Mouse (Mus musculus): ENCODE results near the gene Usp34. TPM values are rescaled to one million over a fixed set of nuclear protein-coding genes. Genes with fewer than 3 reads are reported as not detected.
A peak's percentile ranks its signal among the peaks of the same experiment; 100 is the strongest.
"Not testable (repeated sequence)": the region's sequence is repeated elsewhere in the genome, so short reads cannot be mapped to it uniquely, and the experiment has no call there.

Usp34 gene
- polyA plus RNA-seq, 1 experiment from 2014 or later = 40.4 TPM

- 96% methylated on average over 4 of the region's 4 CpGs for WGBS
- no peak overlapping the region for H3K27ac ChIP-seq (replicated peaks; ENCODE audit: low read depth, low read length)
- no peak overlapping the region for H3K9ac ChIP-seq (replicated peaks; ENCODE audit: low read length)
- ATAC-seq (replicated peaks; ENCODE audit: insufficient number of reproducible peaks, low FRiP score, low TSS enrichment, low read depth) (no peak), DNase-seq (ENCODE audit: low spot score) (no peak)
- no peak overlapping the region for H3K4me2 ChIP-seq (ENCODE audit: low read depth, low read length)
- H3K9me3 ChIP-seq (replicated peaks; ENCODE audit: control insufficient read depth, low read length) = no peaks in the 10 kb centered on the region
- H3K36me3 ChIP-seq (replicated peaks; ENCODE audit: control insufficient read depth, insufficient read depth, low read depth, low read length) = peaks cover 16% of the 10 kb centered on the region
- no peaks in the 10 kb centered on the region for H3K27me3 ChIP-seq (ENCODE audit: control insufficient read depth, insufficient read depth, low read length)
- H3K4me1 ChIP-seq (ENCODE audit: control insufficient read depth, insufficient read depth, low read length) = no peaks in the 10 kb centered on the region
- H3K4me3 ChIP-seq (ENCODE audit: low read depth, low read length) = no peak overlapping the region
These were observed 22.2 kb upstream of the Usp34 start for GRCm38 (mm10) chr11:23284469-23284868.

GRCm38 (mm10) chr11:23288866-23289265 is 17.8 kb upstream of the Usp34 start:
- H3K27ac ChIP-seq (replicated peaks; ENCODE audit: low read depth, low read length); DNase-seq (ENCODE audit: low spot score); H3K4me2 ChIP-seq (ENCODE audit: low read depth, low read length); H3K9me3 ChIP-seq (replicated peaks; ENCODE audit: control insufficient read depth, low read length); H3K4me1 ChIP-seq (ENCODE audit: control insufficient read depth, insufficient read depth, low read length); H3K4me3 ChIP-seq (ENCODE audit: low read depth, low read length); ATAC-seq (replicated peaks; ENCODE audit: insufficient number of reproducible peaks, low FRiP score, low TSS enrichment, low read depth); H3K27me3 ChIP-seq (ENCODE audit: control insufficient read depth, insufficient read depth, low read length); H3K9ac ChIP-seq (replicated peaks; ENCODE audit: low read length): not testable (repeated sequence)
- peaks cover 19% of the 10 kb centered on the region for H3K36me3 ChIP-seq (replicated peaks; ENCODE audit: control insufficient read depth, insufficient read depth, low read depth, low read length)
- 89% methylated on average over 4 of the region's 4 CpGs for WGBS

GRCm38 (mm10) chr11:23297379-23297778 is 9.3 kb upstream of the Usp34 start:
- no peaks in the 10 kb centered on the region for H3K9me3 ChIP-seq (replicated peaks; ENCODE audit: control insufficient read depth, low read length)
- peaks cover 16% of the 10 kb centered on the region for H3K36me3 ChIP-seq (replicated peaks; ENCODE audit: control insufficient read depth, insufficient read depth, low read depth, low read length)
- no peak overlapping the region for H3K27ac ChIP-seq (replicated peaks; ENCODE audit: low read depth, low read length)
- 96% methylated on average over 2 of the region's 2 CpGs for WGBS
- H3K9ac ChIP-seq (replicated peaks; ENCODE audit: low read length) = no peak overlapping the region
- H3K4me1 ChIP-seq (ENCODE audit: control insufficient read depth, insufficient read depth, low read length) = no peaks in the 10 kb centered on the region
- no peak overlapping the region for H3K4me3 ChIP-seq (ENCODE audit: low read depth, low read length)
- ATAC-seq (replicated peaks; ENCODE audit: insufficient number of reproducible peaks, low FRiP score, low TSS enrichment, low read depth) (no peak), DNase-seq (ENCODE audit: low spot score) (no peak)
- no peaks in the 10 kb centered on the region for H3K27me3 ChIP-seq (ENCODE audit: control insufficient read depth, insufficient read depth, low read length)
- H3K4me2 ChIP-seq (ENCODE audit: low read depth, low read length) = no peak overlapping the region

GRCm38 (mm10) chr11:23298301-23298700 is 8.4 kb upstream of the Usp34 start:
- H3K27ac ChIP-seq (replicated peaks; ENCODE audit: low read depth, low read length) = no peak overlapping the region
- H3K4me3 ChIP-seq (ENCODE audit: low read depth, low read length) = no peak overlapping the region
- no peaks in the 10 kb centered on the region for H3K9me3 ChIP-seq (replicated peaks; ENCODE audit: control insufficient read depth, low read length)
- DNase-seq (ENCODE audit: low spot score) = no peak
- H3K36me3 ChIP-seq (replicated peaks; ENCODE audit: control insufficient read depth, insufficient read depth, low read depth, low read length) = peaks cover 12% of the 10 kb centered on the region
- ATAC-seq (replicated peaks; ENCODE audit: insufficient number of reproducible peaks, low FRiP score, low TSS enrichment, low read depth) = no peak
- 90% methylated on average over 2 of the region's 2 CpGs for WGBS
- no peak overlapping the region for H3K9ac ChIP-seq (replicated peaks; ENCODE audit: low read length)
- H3K27me3 ChIP-seq (ENCODE audit: control insufficient read depth, insufficient read depth, low read length) = no peaks in the 10 kb centered on the region
- no peak overlapping the region for H3K4me2 ChIP-seq (ENCODE audit: low read depth, low read length)
- no peaks in the 10 kb centered on the region for H3K4me1 ChIP-seq (ENCODE audit: control insufficient read depth, insufficient read depth, low read length)

- Histone ChIP-seq H3K27ac (replicated peaks; ENCODE audit: low read depth, low read length) (no peak overlapping the region), H3K27me3 (ENCODE audit: control insufficient read depth, insufficient read depth, low read length) (no peaks in the 10 kb centered on the region), H3K36me3 (replicated peaks; ENCODE audit: control insufficient read depth, insufficient read depth, low read depth, low read length) (peaks cover 3% of the 10 kb centered on the region), H3K4me3 (ENCODE audit: low read depth, low read length) (no peak overlapping the region), H3K9ac (replicated peaks; ENCODE audit: low read length) (no peak overlapping the region), H3K4me1 (ENCODE audit: control insufficient read depth, insufficient read depth, low read length) (no peaks in the 10 kb centered on the region), H3K9me3 (replicated peaks; ENCODE audit: control insufficient read depth, low read length) (no peaks in the 10 kb centered on the region), H3K4me2 (ENCODE audit: low read depth, low read length) (no peak overlapping the region)
- WGBS = 100% methylated on average over 1 of the region's 1 CpGs
- ATAC-seq (replicated peaks; ENCODE audit: insufficient number of reproducible peaks, low FRiP score, low TSS enrichment, low read depth) (no peak; the same call in 1 of the 2 replicates), DNase-seq (ENCODE audit: low spot score) (no peak)
These were observed 6.8 kb upstream of the Usp34 start for GRCm38 (mm10) chr11:23299910-23300309.

GRCm38 (mm10) chr11:23303126-23303525 is 3.6 kb upstream of the Usp34 start:
- H3K4me3 ChIP-seq (ENCODE audit: low read depth, low read length) = no peak overlapping the region
- H3K36me3 ChIP-seq (replicated peaks; ENCODE audit: control insufficient read depth, insufficient read depth, low read depth, low read length) = no peaks in the 10 kb centered on the region
- no peaks in the 10 kb centered on the region for H3K27me3 ChIP-seq (ENCODE audit: control insufficient read depth, insufficient read depth, low read length)
- H3K9me3 ChIP-seq (replicated peaks; ENCODE audit: control insufficient read depth, low read length) = no peaks in the 10 kb centered on the region
- H3K4me2 ChIP-seq (ENCODE audit: low read depth, low read length) = no peak overlapping the region
- H3K9ac ChIP-seq (replicated peaks; ENCODE audit: low read length) = no peak overlapping the region
- ATAC-seq (replicated peaks; ENCODE audit: insufficient number of reproducible peaks, low FRiP score, low TSS enrichment, low read depth) = no peak
- H3K4me1 ChIP-seq (ENCODE audit: control insufficient read depth, insufficient read depth, low read length) = no peaks in the 10 kb centered on the region
- DNase-seq (ENCODE audit: low spot score) = no peak
- H3K27ac ChIP-seq (replicated peaks; ENCODE audit: low read depth, low read length) = no peak overlapping the region
- WGBS = 80% methylated on average over 1 of the region's 1 CpGs

GRCm38 (mm10) chr11:23305101-23305672 is 1.5 kb upstream of the Usp34 start:
- peak overlapping the region; percentile 38 for H3K4me2 ChIP-seq (ENCODE audit: low read depth, low read length)
- peak overlapping the region; percentile 99; the same call in 1 of the 2 replicates for H3K27ac ChIP-seq (replicated peaks; ENCODE audit: low read depth, low read length)
- DNase-seq (ENCODE audit: low spot score); H3K27me3 ChIP-seq (ENCODE audit: control insufficient read depth, insufficient read depth, low read length); H3K4me1 ChIP-seq (ENCODE audit: control insufficient read depth, insufficient read depth, low read length); H3K9me3 ChIP-seq (replicated peaks; ENCODE audit: control insufficient read depth, low read length); H3K36me3 ChIP-seq (replicated peaks; ENCODE audit: control insufficient read depth, insufficient read depth, low read depth, low read length); ATAC-seq (replicated peaks; ENCODE audit: insufficient number of reproducible peaks, low FRiP score, low TSS enrichment, low read depth): not testable (repeated sequence)
- WGBS = 35% methylated on average over 10 of the region's 10 CpGs
- peak overlapping the region; percentile 91 for H3K4me3 ChIP-seq (ENCODE audit: low read depth, low read length)
- peak overlapping the region; percentile 96; the same call in 1 of the 2 replicates for H3K9ac ChIP-seq (replicated peaks; ENCODE audit: low read length)

- H3K9me3 ChIP-seq (replicated peaks; ENCODE audit: control insufficient read depth, low read length) = no peaks in the 10 kb centered on the region
- H3K4me2 ChIP-seq (ENCODE audit: low read depth, low read length) = peak overlapping the region; percentile 38
- DNase-seq (ENCODE audit: low spot score) (peak; percentile 94), ATAC-seq (replicated peaks; ENCODE audit: insufficient number of reproducible peaks, low FRiP score, low TSS enrichment, low read depth) (peak; percentile 97)
- under 1% methylated on average over 69 of the region's 98 CpGs for WGBS
- H3K4me3 ChIP-seq (ENCODE audit: low read depth, low read length) = peak overlapping the region; percentile 91
- no peaks in the 10 kb centered on the region for H3K4me1 ChIP-seq (ENCODE audit: control insufficient read depth, insufficient read depth, low read length)
- H3K36me3 ChIP-seq (replicated peaks; ENCODE audit: control insufficient read depth, insufficient read depth, low read depth, low read length) = no peaks in the 10 kb centered on the region
- no peaks in the 10 kb centered on the region for H3K27me3 ChIP-seq (ENCODE audit: control insufficient read depth, insufficient read depth, low read length)
- peak overlapping the region; percentile 99 for H3K27ac ChIP-seq (replicated peaks; ENCODE audit: low read depth, low read length)
- peak overlapping the region; percentile 96 for H3K9ac ChIP-seq (replicated peaks; ENCODE audit: low read length)
These were observed 754 bp upstream of the Usp34 start for GRCm38 (mm10) chr11:23305673-23306608.
